In genomic region chr6:99095185-99096104, GRCm38 (mm10) we compare ENCODE assay signal across 8 mouse cellular contexts.
DNase-seq lines count a peak whose midpoint lies in the region; ATAC-seq and TF ChIP-seq lines count a peak whose summit lies in the region.

No protein-coding gene starts in this region.

- TF ChIP-seq EP300 in stomach, postnatal 0 days (optimal IDR thresholded peaks at IDR 0.05): peak; percentile 41

- H3K9ac ChIP-seq in forebrain, embryonic 11.5 days (ENCODE audit: low read length): no peak overlapping the region
- peak overlapping the region; percentile 64 for H3K9ac ChIP-seq in heart, embryonic 15.5 days
- peak overlapping the region; percentile 64 for H3K9ac ChIP-seq in stomach, postnatal 0 days (ENCODE audit: low read length)

- peak overlapping the region; percentile 66 for H3K27ac ChIP-seq in forebrain, embryonic 10.5 days
- no peak overlapping the region for H3K27ac ChIP-seq in forebrain, embryonic 11.5 days (ENCODE audit: low read depth, low read length)
- peak overlapping the region; percentile 81 for H3K27ac ChIP-seq in embryonic facial prominence, embryonic 10.5 days (replicated peaks)
- H3K27ac ChIP-seq in heart, embryonic 15.5 days: peak overlapping the region; percentile 98
- peak overlapping the region; percentile 90 for H3K27ac ChIP-seq in stomach, postnatal 0 days (replicated peaks)

- TF ChIP-seq CTCF in stomach, postnatal 0 days (IDR thresholded peaks at IDR 0.05; ENCODE audit: low read depth): no peak

- no peak overlapping the region for H3K4me2 ChIP-seq in forebrain, embryonic 11.5 days (ENCODE audit: low read depth, low read length, severe bottlenecking)
- H3K4me2 ChIP-seq in heart, embryonic 15.5 days: peak overlapping the region; percentile 74
- H3K4me2 ChIP-seq in stomach, postnatal 0 days (replicated peaks; ENCODE audit: low read depth): peak overlapping the region; percentile 66

- peak overlapping the region; percentile 5; the same call in 1 of the 2 replicates for H3K4me3 ChIP-seq in forebrain, embryonic 10.5 days
- no peak overlapping the region for H3K4me3 ChIP-seq in forebrain, embryonic 11.5 days (ENCODE audit: low read depth, low read length)
- H3K4me3 ChIP-seq in embryonic facial prominence, embryonic 10.5 days: peak overlapping the region; percentile 41
- H3K4me3 ChIP-seq in heart, embryonic 15.5 days: peak overlapping the region; percentile 49
- H3K4me3 ChIP-seq in stomach, postnatal 0 days (ENCODE audit: low read depth, low read length): peak overlapping the region; percentile 48

- ATAC-seq in forebrain, embryonic 11.5 days (replicated peaks; ENCODE audit: low FRiP score): no peak
- peak; percentile 66 for ATAC-seq in heart, embryonic 15.5 days (replicated peaks; ENCODE audit: insufficient number of reproducible peaks, insufficient read depth, low FRiP score, low read depth)
- peak; percentile 75 for ATAC-seq in megakaryocyte progenitor cell, adult 5-6 weeks (replicated peaks; ENCODE audit: poor library complexity)
- peak; percentile 55; the same call in 1 of the 2 replicates for ATAC-seq in stomach, postnatal 0 days (ENCODE audit: low FRiP score, low TSS enrichment)

- H3K4me1 ChIP-seq in forebrain, embryonic 10.5 days: peaks cover 87% of the 10 kb centered on the region
- H3K4me1 ChIP-seq in forebrain, embryonic 11.5 days (replicated peaks; ENCODE audit: control insufficient read depth, insufficient read depth, low read length): peaks cover 6% of the 10 kb centered on the region; the same call in 1 of the 2 replicates
- peaks cover 83% of the 10 kb centered on the region for H3K4me1 ChIP-seq in embryonic facial prominence, embryonic 10.5 days
- H3K4me1 ChIP-seq in heart, embryonic 15.5 days (replicated peaks): peaks cover 53% of the 10 kb centered on the region
- peaks cover 12% of the 10 kb centered on the region for H3K4me1 ChIP-seq in stomach, postnatal 0 days (replicated peaks; ENCODE audit: control insufficient read depth, insufficient read depth)

- 57% methylated on average over 18 of the region's 18 CpGs for WGBS in forebrain, embryonic 10.5 days
- WGBS in forebrain, embryonic 11.5 days: 57% methylated on average over 18 of the region's 18 CpGs
- 35% methylated on average over 18 of the region's 18 CpGs for WGBS in embryonic facial prominence, embryonic 10.5 days
- 3% methylated on average over 18 of the region's 18 CpGs for WGBS in heart, embryonic 15.5 days
- WGBS in stomach, postnatal 0 days: 4% methylated on average over 18 of the region's 18 CpGs

- H3K9me3 ChIP-seq in forebrain, embryonic 10.5 days: no peaks in the 10 kb centered on the region
- H3K9me3 ChIP-seq in forebrain, embryonic 11.5 days (ENCODE audit: control insufficient read depth, low read length): no peaks in the 10 kb centered on the region
- H3K9me3 ChIP-seq in embryonic facial prominence, embryonic 10.5 days: no peaks in the 10 kb centered on the region
- no peaks in the 10 kb centered on the region for H3K9me3 ChIP-seq in heart, embryonic 15.5 days (replicated peaks)
- no peaks in the 10 kb centered on the region for H3K9me3 ChIP-seq in stomach, postnatal 0 days (ENCODE audit: control insufficient read depth, low read length)

- intact Hi-C loops in left cerebral cortex, postnatal 36 days (cut with DNase I): no loop called here

- H3K36me3 ChIP-seq in forebrain, embryonic 10.5 days (replicated peaks): no peaks in the 10 kb centered on the region
- no peaks in the 10 kb centered on the region for H3K36me3 ChIP-seq in forebrain, embryonic 11.5 days (ENCODE audit: control insufficient read depth, insufficient read depth, low read length)
- no peaks in the 10 kb centered on the region for H3K36me3 ChIP-seq in embryonic facial prominence, embryonic 10.5 days (replicated peaks)
- H3K36me3 ChIP-seq in heart, embryonic 15.5 days: no peaks in the 10 kb centered on the region
- H3K36me3 ChIP-seq in stomach, postnatal 0 days (ENCODE audit: control insufficient read depth, insufficient read depth, low read length): no peaks in the 10 kb centered on the region

- peaks cover 7% of the 10 kb centered on the region for H3K27me3 ChIP-seq in forebrain, embryonic 10.5 days (ENCODE audit: poor library complexity, severe bottlenecking)
- no peaks in the 10 kb centered on the region for H3K27me3 ChIP-seq in forebrain, embryonic 11.5 days (ENCODE audit: control insufficient read depth, insufficient read depth, low read length)
- 0 out of 2 replicates have a peak, but pooled peaks cover 6% of the 10 kb centered on the region for H3K27me3 ChIP-seq in embryonic facial prominence, embryonic 10.5 days (replicated peaks; ENCODE audit: low read depth, poor library complexity, severe bottlenecking)
- no peaks in the 10 kb centered on the region for H3K27me3 ChIP-seq in heart, embryonic 15.5 days
- H3K27me3 ChIP-seq in stomach, postnatal 0 days (ENCODE audit: control insufficient read depth, insufficient read depth, low read length): no peaks in the 10 kb centered on the region

- no peak for DNase-seq in forebrain, embryonic 10.5 days (ENCODE audit: extremely low spot score, low spot score)
- DNase-seq in forebrain, embryonic 11.5 days (ENCODE audit: low spot score): no peak
- no peak for DNase-seq in embryonic facial prominence, embryonic 10.5 days (ENCODE audit: low spot score)
- DNase-seq in kidney, postnatal 14 days: peak; percentile 28
- no peak for DNase-seq in stomach, postnatal 0 days (ENCODE audit: low spot score)
- DNase-seq in left cerebral cortex, postnatal 36 days (ENCODE audit: low spot score in 2 of 2): no peak
